Mouse (Mus musculus): ENCODE measurements around the gene Sox2.

Gene Sox2

GRCm38 (mm10) chr3:34649726-34650620, at the start of gene Sox2:
Gene Sox2 (plus strand): TSS chr3:34650405.
- peak; percentile 91 for DNase-seq (ENCODE audit: low spot score)

DNA sequence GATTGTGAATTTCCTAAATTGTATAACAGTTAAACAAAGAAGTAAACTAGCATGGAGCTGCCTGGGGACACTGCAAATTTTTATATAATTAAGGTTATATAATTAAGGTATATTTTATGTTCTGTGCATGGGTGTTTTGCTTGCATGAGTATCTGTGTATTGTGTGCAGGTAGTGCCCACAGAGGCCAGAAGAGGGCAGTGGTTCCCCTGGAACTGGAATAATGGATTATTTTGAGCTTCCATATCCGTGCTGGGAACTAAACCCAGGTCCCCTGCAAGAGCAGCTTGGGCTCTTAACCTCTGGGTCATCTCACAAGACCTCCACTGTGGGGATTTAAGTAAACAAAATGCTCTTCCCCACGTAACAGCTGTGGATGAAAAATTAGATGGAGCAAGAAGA, 49.1 kb upstream of the Sox2 start:
- DNase-seq (ENCODE audit: low spot score) = no peak

GRCm38 (mm10) chr3:34614107-34614506, 36.1 kb upstream of the Sox2 start:
- DNase-seq (ENCODE audit: low spot score) = no peak

DNA sequence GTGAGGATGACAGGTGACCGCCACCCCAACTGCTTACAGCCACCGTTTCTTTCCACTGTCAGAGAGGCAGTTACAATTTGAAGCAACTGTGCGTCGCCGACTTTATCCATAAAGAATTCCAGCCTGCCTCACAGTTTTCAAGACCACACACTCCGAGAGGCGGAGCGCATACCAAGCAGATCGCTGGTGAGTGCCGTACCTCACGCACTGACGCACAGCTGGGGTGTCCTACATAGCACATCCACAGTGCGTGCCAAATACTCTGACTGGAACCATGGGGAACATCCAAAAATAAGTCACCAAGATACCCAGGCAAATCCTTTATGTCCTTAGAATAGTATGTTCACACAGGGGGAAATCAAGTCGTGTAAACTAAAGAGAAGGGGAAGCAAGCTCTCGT, 34.7 kb upstream of the Sox2 start:
- no peak for DNase-seq (ENCODE audit: low spot score)

GRCm38 (mm10) chr3:34618934-34619333, 31.3 kb upstream of the Sox2 start:
- DNase-seq (ENCODE audit: low spot score) = no peak

- DNase-seq (ENCODE audit: low spot score) = no peak
Measured at GRCm38 (mm10) chr3:34620121-34620520, 30.1 kb upstream of the Sox2 start.

- no peak for DNase-seq (ENCODE audit: low spot score)
Measured at GRCm38 (mm10) chr3:34624721-34625270, 25.4 kb upstream of the Sox2 start.

DNA sequence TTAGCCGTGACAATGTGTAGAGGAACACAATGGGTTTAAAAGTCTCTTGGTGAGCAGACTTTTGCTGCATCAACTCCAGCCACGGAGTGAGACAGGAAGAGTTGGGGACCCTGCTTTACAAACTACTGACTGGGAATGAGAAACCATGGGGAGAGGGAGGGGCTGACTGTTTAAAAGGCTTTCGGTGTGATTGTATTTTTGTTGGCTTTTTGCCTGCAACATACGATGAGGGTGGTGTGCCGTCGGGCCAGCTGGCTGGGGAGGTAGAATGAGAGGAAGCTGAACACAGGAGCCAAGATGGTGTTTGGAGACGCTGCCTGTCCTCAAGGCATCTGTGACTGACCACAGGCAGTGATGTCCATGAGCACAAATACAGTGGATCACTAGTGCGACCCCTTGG, 23.7 kb upstream of the Sox2 start:
- DNase-seq (ENCODE audit: low spot score) = no peak

DNA sequence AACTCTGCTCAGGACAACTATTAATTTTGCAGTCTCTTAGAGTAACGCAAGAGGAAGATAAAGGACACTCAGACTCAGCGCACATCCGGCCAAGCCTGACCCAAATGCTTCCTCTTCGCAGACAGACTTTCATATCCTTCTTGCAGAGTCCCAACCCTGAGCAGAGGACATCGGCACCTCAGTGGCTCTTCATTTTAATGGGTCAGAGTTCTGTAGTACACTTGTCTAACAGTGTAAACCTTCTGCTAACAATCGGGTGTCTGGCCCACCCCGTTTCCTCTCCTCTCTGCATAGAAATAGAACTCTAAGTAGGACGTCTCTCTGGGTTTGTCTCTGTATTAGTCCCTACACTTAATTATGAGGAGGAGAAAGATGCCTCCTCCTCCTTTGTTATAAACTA, 20.2 kb upstream of the Sox2 start:
- DNase-seq (ENCODE audit: low spot score) = no peak

DNA sequence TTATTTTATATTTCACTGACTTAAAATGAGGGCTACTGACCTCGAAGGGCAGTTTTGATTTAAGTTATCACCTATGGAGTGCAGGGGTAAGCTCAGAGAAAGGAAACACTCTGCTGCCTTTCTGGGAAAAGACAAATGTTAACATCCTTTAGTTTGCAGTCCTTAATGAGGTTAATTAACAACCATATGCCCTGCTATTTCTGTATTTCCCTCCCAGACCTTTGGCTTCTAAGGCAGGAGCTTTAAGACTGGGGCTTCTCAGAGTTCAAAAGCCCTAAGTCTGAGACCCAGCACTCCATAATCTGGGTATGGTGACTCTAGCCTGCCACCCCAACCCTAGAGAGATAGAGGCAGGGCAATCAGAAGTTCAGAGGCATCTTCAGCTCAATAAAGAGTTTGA, 19.5 kb upstream of the Sox2 start:
- DNase-seq (ENCODE audit: low spot score) = no peak

GRCm38 (mm10) chr3:34636958-34637357, 13.2 kb upstream of the Sox2 start:
- peak; percentile 41 for DNase-seq (ENCODE audit: low spot score)

DNA sequence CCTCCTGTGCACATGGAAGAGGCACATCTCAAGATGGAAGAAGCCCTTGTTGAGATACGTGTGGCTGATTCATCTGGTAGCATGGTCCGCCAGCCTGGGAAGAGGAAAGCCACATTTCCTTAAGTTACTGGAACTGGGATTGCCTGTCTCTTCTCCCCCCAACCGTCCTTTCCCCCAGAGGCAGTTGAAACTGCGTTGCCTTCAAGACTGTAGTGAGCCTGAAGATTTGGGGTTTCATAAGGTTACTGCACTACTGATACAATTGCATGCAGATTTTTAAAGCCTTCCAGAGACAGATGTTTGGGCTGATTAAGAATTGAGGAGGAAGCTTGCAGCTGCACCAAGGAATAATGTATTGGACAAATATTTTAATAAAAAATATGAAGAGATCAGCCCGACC, 12.7 kb upstream of the Sox2 start:
- DNase-seq (ENCODE audit: low spot score) = no peak

DNA sequence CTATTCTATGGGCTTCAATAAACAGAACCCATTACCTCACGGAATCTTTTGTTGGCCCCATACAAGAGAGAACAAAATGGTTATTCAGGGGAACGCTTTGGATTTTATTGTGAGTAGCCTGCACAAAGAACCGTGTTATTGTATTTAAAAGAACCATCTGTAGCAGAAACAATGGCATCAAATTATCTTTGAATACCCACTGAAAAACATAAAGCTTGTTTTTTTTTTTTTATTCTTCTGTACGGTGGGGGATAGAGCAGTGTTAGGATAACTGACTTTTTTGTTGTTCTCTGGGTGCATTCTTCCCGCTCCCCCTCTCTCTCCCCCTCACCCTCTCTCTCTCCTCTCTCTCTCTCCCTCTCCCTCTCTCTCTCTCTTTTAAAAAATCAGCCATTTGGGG, 12.3 kb upstream of the Sox2 start:
- no peak for DNase-seq (ENCODE audit: low spot score)

GRCm38 (mm10) chr3:34638344-34638743, 11.9 kb upstream of the Sox2 start:
- DNase-seq (ENCODE audit: low spot score) = peak; percentile 57

DNA sequence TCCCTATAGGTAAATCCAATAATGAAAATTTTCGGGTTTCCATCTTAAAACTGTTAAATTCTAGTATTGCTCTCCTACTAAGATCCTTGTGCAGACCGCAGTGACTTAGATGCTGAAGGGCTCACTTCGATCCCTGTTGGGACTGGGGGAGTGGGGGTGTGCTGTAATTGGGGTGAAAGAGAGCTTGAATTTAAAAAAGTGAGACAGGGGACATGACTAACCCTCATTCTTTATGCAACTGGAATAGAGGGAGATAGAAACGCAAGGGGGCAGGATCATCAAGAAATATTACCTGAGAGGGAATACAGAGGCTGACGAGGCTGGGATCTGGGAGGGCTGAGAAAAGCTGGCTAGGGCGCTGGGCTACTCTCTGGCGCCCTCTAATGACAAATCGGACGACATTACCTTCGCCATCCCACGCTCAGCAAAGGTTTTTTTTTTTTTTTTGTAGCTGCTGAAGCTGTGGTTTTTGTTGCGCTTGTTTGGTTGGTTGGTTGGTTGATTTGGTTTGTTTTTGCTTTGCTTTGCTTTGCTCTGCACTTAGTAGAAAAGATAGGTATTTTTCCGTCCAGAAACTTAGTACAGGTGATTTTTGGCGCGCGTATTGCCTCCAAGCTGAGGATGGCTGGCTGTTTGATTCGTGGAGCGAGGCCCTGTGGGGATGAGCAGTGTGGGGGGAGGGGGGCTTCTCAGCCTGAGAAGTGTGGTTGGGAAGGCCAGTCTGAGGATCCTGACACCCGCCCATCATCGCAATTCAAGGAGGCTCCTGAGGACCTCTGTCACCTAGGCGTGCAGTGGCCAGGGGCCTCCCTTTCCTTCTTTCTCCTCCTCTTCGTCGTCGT, 11.0 kb upstream of the Sox2 start:
- DNase-seq (ENCODE audit: low spot score) = peak; percentile 81

- peak; percentile 26 for DNase-seq (ENCODE audit: low spot score)
Measured at GRCm38 (mm10) chr3:34639873-34640270, 10.3 kb upstream of the Sox2 start.

DNA sequence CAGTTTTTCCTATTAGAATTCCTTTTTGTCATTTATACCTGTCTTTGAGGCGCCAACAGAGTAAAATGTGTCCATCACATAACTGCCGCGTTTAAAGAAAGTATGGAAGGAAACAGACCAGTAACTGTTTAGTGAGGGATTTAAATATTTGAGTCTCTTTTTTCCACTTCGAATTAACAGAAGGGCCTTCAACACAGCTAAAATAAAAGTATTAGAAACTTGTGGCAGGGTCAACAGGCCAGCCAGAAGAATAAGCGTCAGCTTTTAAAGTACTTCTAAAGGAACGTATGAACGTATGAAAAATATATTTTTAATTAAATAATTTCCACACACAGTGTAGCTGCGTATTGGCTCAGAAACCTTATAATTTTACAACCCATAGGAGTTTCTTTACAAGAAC, 9.9 kb upstream of the Sox2 start:
- DNase-seq (ENCODE audit: low spot score) = no peak

GRCm38 (mm10) chr3:34640690-34641600, 9.3 kb upstream of the Sox2 start:
- DNase-seq (ENCODE audit: low spot score) = peak; percentile 92

DNA sequence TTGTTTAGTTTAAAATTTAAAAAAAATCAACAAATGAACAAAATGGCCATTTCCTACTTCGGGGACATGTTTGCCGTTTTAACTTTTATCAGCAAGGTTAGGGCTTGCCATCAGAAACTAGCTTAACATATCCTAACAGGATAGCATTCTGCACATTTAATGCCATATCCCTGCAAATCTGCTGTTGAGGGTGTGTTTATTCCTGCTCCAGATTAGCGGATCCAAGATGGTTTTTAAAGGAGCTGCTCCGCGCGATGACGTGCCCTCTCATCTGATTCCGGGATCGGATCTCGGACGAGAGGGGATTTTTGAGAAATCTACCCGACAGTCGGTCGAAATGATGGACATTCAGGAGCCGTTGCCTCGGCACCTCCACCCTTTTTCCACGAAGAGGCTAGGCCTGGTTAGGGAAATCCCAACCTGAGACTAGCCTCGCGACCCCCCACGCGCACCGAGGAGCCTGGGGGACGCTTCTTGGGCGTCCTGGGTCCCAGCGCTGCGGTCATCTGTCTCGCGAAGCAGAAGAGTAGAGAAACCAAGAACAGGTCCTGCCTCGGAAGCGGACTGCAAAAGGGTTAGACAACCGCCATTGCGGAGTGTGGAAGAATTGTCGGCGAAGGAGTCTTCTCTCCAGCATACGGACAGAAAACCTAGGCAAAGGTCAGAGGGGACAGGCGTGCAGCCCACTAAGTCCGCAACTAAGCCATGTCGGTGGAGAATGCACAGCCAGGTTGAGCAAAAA, 8.3 kb upstream of the Sox2 start:
- DNase-seq (ENCODE audit: low spot score) = peak; percentile 44

DNA sequence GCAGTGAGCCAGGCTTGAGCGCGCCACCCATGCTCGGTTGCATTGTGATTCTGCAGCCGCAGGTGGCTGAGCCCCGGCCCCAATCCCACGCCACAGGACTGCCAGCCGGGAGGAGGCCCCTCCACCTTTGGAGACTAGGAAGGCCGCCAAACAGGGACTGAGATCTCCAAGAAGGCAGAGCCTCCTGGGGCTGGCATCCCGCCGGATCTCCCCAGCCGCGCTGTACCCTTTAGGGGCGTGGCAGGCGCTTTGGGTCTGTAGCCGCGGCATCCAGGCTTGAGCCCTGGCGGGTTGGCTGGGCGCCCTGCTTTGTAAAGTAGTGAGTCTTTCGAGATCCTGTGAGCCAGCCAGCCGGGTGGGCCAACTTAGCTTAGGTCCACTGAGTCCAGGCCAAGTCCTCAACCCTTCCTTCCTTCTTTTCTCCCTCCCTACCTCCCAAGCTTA, 7.7 kb upstream of the Sox2 start:
- peak; percentile 64 for DNase-seq (ENCODE audit: low spot score)

DNA sequence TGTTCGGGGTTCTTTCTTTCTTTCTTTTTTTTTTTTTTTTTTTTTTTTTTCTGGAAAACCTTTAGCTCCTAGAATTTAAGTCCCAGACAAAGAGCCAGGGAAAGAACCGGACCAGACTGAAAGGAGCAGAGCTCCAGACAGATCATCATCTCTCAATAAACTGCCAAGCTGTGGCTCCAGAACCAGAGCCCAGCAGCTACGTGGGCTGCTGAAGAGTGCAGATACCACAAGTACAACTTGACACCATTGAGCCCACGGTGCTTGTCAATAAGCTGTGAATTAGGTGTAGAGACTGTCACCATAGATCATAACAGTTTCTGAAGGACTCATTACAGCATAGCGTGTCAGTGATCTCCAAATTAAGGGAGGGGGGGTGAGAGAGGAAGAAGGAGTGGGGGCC, 7.1 kb upstream of the Sox2 start:
- peak; percentile 18 for DNase-seq (ENCODE audit: low spot score)

All from embryo, embryonic 10 days (tissue).